Mouse (Mus musculus): ENCODE results near the gene Hpn. TPM values are rescaled to one million over a fixed set of nuclear protein-coding genes. Genes with fewer than 3 reads are reported as not detected.

Hpn gene
- total RNA-seq (2021): 1 to 10 TPM; 2.1 to 3.4 TPM

GRCm38 (mm10) chr7:31115182-31115581 lies at the start of gene Hpn:
Gene Hpn (minus strand): TSS chr7:31115290.
- intact Hi-C loops (cut with DNase I): no loop called here
- no peak for DNase-seq (ENCODE audit: low spot score)

- no peak for DNase-seq (ENCODE audit: low spot score)
- intact Hi-C loops (cut with DNase I): no loop called here
These were observed 49.7 kb upstream of the Hpn start for GRCm38 (mm10) chr7:31164748-31165147.

GRCm38 (mm10) chr7:31163666-31164577 lies 48.8 kb upstream of the Hpn start:
- DNase-seq (ENCODE audit: low spot score): no peak
- intact Hi-C loops (cut with DNase I): no loop called here

GRCm38 (mm10) chr7:31162324-31162723 lies 47.2 kb upstream of the Hpn start:
- no peak for DNase-seq (ENCODE audit: low spot score)
- intact Hi-C loops (cut with DNase I): no loop called here

GRCm38 (mm10) chr7:31161831-31162230 lies 46.7 kb upstream of the Hpn start:
- intact Hi-C loops (cut with DNase I): no loop called here

GRCm38 (mm10) chr7:31161246-31161645 lies 46.2 kb upstream of the Hpn start:
- DNase-seq (ENCODE audit: low spot score): no peak
- intact Hi-C loops (cut with DNase I): no loop called here

More at GRCm38 (mm10) chr7:31161831-31162230, 46.7 kb upstream of the Hpn start:
- DNase-seq (ENCODE audit: low spot score): no peak

- DNase-seq (ENCODE audit: low spot score): no peak
These were observed 45.7 kb upstream of the Hpn start for GRCm38 (mm10) chr7:31160763-31161162.

GRCm38 (mm10) chr7:31156034-31156928 lies 41.2 kb upstream of the Hpn start:
- intact Hi-C loops (cut with DNase I): no loop called here
- DNase-seq (ENCODE audit: low spot score): no peak

More at GRCm38 (mm10) chr7:31160763-31161162, 45.7 kb upstream of the Hpn start:
- intact Hi-C loops (cut with DNase I): no loop called here

- DNase-seq (ENCODE audit: low spot score): no peak
- intact Hi-C loops (cut with DNase I): no loop called here
These were observed 40.4 kb upstream of the Hpn start, which contains the start of gene Gramd1a for GRCm38 (mm10) chr7:31155296-31156033. Gene Gramd1a (minus strand): TSS chr7:31155896.

- intact Hi-C loops (cut with DNase I): no loop called here
- no peak for DNase-seq (ENCODE audit: low spot score)
These were observed 38.6 kb upstream of the Hpn start for GRCm38 (mm10) chr7:31153536-31154320.

GRCm38 (mm10) chr7:31151301-31152241 lies 36.5 kb upstream of the Hpn start:
- intact Hi-C loops (cut with DNase I): no loop called here
- DNase-seq (ENCODE audit: low spot score): peak; percentile 62

GRCm38 (mm10) chr7:31150566-31151300 lies 35.6 kb upstream of the Hpn start:
- intact Hi-C loops (cut with DNase I): no loop called here
- DNase-seq (ENCODE audit: low spot score): peak; percentile 90

GRCm38 (mm10) chr7:31149751-31150565 lies 34.9 kb upstream of the Hpn start:
- intact Hi-C loops (cut with DNase I): no loop called here

GRCm38 (mm10) chr7:31149271-31149670 lies 34.2 kb upstream of the Hpn start:
- intact Hi-C loops (cut with DNase I): no loop called here
- DNase-seq (ENCODE audit: low spot score): no peak

More at GRCm38 (mm10) chr7:31149751-31150565, 34.9 kb upstream of the Hpn start:
- DNase-seq (ENCODE audit: low spot score): no peak

GRCm38 (mm10) chr7:31148756-31149155 lies 33.7 kb upstream of the Hpn start:
- DNase-seq (ENCODE audit: low spot score): peak; percentile 53
- intact Hi-C loops (cut with DNase I): no loop called here

- intact Hi-C loops (cut with DNase I): no loop called here
- DNase-seq (ENCODE audit: low spot score): no peak
These were observed 33.0 kb upstream of the Hpn start for GRCm38 (mm10) chr7:31148086-31148485.
